Mouse (Mus musculus): ENCODE measurements around the gene Edem3. TPM values are rescaled to one million over a fixed set of nuclear protein-coding genes. Genes with fewer than 3 reads are reported as not detected.
A peak's percentile ranks its signal among the peaks of the same experiment; 100 is the strongest.

Edem3 gene
- 10 to 100 TPM; 19.7 to 22.1 TPM for total RNA-seq (2021)

DNA sequence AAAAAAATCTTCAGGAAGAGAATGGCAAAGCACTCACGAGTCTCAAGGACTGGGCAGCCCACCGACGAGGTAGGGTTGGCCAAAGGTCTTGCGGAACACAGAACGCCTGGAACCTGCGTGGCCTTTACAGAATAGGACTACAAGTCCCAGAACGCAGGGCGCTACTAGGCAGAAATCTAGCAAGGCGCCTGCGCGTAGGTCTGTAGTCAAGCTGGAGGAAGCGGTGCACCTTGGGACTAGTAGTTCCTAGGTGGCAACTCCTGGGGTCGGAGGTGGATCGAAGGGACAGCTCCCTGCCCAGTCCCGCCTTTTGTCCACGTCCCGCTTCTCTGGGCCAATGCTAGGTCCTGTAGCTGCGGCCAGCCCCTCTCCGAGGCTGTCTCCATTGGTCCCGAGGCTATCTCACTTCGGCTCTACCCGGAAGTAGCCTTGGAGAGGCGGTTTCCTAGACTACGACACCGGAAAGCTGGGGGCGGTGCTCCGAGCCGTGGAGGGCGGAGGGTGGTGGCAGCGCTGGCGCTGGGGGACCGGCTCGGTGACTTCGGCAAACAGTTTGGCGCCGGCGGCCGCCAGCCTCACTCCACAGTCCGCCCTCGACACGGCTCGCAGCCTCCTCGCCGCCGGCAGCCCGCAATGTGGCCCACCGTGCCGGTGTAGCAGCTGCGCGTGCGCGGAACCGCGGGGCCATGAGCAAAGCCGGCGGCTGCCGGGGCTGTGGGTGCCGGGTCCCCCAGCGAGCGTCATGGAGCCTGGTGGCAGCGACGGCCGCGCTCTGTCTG, at the start of gene Edem3:
Edem3 (plus strand) TSS at position 491 of the 779 bp plus-strand sequence.
- peak; percentile 99 for DNase-seq (ENCODE audit: low spot score)
- intact Hi-C loops (cut with DNase I): no loop called here

DNA sequence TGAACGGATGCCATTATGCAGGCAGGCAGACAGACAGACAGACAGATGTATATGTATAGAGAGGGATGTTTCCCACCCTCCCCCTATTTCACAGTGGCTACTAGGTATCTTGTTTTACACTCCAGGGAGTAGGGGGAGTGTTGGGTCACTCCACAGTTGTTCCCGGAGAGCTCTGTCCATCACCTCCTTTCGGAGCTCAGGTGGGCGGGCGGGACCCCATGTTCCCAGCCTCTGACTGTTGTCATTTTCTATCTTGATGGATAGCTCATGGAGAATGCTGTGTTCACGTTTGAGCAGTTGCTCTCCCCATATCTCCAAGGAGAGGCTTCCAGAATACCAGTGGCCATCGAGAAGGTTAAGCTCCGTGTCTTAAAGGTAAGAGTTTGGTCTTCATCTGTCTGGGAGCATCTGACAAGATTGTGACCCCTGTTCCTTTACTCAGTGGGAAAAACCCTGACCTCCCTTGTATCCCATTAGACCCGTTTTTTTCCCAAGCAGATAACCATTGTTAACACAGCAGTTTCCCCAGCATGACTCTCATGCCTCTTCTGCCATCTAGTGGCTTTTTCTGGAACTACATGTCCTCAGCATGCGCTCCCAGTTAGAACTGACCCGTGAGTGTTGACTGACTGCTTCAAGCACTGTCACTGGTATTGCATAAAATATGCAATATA, 49.3 kb upstream of the Edem3 start:
- peak; percentile 46 for DNase-seq (ENCODE audit: low spot score)
- intact Hi-C loops (cut with DNase I): loop anchor here (1.0 to 5.0 kb wide), 3 partner anchors 142 to 244 kb away; no protein-coding TSS in a partner anchor

DNA sequence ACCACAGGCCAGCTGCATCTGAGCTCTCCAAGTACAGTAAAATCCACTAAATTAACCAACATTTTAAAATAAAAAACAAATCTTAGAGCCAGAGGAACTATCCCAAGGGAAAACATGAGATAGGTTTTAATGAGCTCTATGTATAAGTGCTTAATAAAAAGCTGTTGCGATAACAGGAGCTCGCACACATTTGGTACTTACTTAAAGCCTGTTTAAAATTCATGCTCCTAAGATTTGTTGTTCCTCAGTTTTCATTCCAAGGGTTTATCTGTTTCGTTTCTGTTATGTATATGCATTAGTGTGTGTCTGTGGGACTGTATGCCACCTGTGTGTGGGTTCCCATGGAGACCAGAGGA, 48.8 kb upstream of the Edem3 start:
- intact Hi-C loops (cut with DNase I): loop anchor here (1.0 to 5.0 kb wide), 3 partner anchors 142 to 244 kb away; no protein-coding TSS in a partner anchor
- no peak for DNase-seq (ENCODE audit: low spot score)

DNA sequence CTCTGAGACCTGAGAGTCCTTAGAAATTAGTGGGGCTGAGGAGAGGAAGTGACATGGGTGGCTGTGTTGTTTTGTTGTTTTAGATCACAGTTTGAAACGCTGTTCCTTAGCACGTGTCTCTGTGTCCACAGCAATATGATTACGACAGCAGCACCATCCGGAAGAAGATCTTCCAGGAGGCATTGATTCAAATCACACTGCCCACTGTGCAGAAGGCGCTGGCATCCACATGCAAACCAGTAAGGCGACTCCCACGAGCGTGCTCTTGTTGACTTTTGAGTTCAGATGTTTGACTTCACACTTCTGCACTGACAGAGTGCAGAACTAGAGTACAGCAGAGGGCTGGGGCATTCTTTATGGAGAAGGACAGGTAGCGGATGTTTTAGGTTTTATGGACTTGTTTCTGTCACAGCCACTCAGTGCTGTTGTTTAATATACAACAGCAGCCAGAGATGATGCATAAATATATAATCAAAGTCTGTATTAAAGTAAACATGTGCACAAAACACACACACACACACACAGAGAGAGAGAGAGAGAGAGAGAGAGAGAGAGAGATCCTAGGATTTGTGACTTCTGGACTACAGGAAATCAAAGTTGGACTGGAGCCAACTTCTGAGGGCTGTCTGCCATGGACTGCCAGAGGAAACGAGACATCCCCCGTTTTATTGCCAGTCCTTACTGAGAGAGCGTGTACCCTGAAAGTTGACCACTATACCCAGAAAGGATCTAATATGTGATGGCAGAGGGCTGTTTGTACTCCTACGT, 46.0 kb upstream of the Edem3 start:
- intact Hi-C loops (cut with DNase I): loop anchor here (5.0 kb wide), 2 partner anchors 217 to 247 kb away; no protein-coding TSS in a partner anchor
- DNase-seq (ENCODE audit: low spot score): no peak

DNA sequence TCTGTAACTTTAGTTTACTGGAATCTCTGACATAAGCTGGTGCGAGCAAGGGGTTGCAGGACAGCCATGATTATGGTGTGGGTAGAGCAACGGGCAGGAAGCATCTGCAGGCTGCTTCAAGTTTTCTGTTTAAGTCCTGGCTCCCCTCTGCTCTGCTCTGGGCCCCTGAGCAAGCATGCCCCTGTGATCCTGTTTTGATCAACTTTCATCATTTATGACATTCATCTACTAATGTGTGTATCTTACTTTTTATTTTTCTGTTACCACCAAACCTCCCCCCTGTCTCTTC, 45.5 kb upstream of the Edem3 start:
- DNase-seq (ENCODE audit: low spot score): no peak
- intact Hi-C loops (cut with DNase I): loop anchor here (5.0 kb wide), 2 partner anchors 217 to 247 kb away; no protein-coding TSS in a partner anchor

DNA sequence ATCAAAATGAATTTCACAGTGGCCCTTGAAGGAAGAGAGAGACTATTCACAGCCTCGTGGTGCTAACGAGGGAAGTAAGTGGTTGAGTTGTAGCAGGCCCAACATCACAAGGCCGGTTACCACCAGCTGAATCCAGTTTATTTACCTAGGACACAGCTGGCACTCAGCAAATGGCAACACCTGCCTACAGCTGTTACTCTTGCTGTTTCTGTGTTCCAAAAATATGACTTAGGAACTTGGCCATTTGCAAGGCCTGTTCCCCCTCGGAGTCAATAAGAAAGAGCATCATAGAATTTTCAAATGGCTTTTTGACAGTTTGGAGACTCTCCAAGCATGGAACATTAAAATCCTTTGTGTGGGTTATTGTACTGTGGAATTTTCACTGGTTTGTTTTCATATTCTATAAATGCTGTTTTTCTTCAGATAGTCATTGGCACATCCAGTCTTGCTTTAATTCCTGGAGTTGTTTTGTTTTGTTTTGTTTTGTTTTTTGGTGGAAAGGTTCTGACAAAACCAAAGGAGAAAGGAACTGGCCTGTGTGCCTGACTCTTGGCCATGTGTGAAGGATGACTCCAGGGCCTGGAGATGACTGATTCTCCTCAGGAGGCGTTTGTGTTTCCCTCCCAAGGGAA, 44.6 kb upstream of the Edem3 start:
- DNase-seq (ENCODE audit: low spot score): no peak
- intact Hi-C loops (cut with DNase I): no loop called here

DNA sequence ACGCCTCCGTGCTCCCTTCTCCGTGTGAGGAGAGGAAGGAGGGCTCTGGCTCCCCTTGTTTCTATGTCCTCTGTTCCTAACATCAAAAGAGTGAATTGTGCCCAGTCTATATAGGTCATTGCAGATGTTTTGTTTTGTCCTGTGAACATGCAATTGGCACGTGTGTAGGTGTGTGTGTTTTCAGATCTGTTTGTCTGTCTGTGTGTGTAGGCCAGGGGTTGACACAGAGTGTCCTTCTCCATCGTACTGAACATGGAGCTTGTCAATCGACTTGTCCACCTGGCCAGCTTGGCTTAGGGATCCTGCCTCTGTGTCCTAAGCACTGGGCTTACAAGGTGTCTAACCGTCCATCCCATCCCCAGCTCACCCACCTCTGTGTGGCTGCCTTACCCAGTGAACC, 44.1 kb upstream of the Edem3 start:
- intact Hi-C loops (cut with DNase I): no loop called here
- DNase-seq (ENCODE audit: low spot score): no peak

DNA sequence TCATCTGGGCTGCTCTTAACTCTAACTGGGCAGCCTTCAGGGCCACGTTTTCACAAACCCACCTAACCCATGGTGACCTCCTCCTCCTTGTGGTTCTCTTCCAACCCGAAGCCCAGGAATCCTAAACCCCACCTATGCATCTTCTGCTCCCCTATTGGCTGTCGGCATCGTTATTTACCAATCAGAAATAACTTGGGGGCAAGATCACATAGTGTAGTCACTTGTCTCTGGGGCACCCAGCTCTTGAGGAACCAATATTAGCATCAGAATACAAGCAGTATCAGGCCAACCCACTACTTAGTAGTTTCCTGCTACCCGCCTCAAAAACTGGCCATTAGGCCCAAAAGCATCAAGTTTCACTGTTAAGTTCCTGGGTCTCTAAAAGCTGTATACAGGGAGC, 42.5 kb upstream of the Edem3 start:
- intact Hi-C loops (cut with DNase I): no loop called here

DNA sequence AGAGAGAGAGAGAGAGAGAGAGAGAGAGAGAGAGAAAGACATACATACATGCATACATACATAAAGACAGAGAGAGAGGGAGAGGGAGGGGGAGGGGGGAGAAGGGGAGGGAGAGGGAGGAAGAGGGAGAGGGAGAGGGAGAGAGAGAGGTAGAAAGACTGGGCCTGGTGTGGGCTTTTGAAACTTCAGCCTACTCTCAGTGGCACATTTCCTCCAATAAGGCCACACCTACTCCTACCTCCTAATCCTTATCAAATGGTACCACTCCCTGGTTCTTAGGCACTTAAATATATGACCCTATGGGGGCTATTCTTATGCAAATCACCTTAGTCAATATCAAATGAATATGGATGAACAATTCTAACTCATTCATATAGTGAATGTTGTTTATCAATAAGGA, 41.5 kb upstream of the Edem3 start:
- intact Hi-C loops (cut with DNase I): no loop called here
- no peak for DNase-seq (ENCODE audit: low spot score)

More for the DNA sequence above, 42.5 kb upstream of the Edem3 start:
- no peak for DNase-seq (ENCODE audit: low spot score)

DNA sequence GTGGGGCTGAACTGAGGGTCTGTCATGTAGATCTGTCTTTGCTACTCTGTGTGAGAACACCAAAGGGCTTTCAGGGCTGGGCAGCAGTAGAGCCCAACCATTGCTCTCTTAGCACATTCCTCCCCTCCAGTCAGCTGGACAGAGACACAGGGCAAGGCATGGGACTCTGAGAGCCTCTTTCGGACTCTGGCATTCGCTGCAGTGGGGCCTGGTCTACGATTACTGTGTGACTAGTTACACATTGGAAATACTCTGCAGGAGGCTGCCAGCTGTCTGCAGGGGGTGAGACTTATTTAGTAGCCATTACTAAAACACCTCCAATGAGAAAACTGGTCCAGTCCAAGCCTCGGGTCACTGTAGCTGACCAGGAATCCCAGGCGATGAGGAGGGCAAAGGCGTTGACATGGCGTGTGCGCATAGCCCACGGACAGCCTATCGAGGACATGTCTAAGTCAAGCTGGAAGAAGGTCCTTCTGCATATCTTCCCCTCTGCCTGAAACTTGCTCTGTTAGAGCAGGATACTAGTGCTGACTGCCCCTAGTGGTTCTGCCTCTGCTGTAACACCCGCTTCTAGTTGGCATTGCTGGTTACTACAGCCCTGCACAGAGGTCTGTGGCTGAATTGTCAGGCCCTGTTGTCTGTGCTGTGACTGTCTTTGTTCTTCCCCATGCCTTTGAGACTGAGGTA, 39.0 kb upstream of the Edem3 start:
- intact Hi-C loops (cut with DNase I): no loop called here
- no peak for DNase-seq (ENCODE audit: low spot score)

DNA sequence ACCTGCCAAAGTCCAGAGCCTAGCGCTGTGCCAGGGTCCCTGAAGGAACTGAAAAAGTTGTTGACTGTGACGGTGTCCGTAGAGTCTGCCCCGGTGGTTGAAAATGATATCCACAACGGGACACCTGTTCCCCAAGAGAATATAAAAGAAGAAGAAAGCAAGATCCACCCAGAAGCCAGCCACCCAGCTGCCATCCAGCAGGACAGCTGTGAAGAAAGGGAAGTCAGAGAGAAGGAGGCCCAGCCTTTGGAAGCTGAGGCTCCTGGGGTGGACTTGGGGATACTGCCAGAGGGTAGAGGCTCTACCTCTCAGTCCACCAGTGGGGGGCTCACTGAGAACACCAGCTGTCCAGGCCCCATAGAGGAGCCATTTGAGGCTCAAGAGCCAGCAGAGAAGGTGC, 37.5 kb upstream of the Edem3 start:
- DNase-seq (ENCODE audit: low spot score): no peak
- intact Hi-C loops (cut with DNase I): no loop called here

DNA sequence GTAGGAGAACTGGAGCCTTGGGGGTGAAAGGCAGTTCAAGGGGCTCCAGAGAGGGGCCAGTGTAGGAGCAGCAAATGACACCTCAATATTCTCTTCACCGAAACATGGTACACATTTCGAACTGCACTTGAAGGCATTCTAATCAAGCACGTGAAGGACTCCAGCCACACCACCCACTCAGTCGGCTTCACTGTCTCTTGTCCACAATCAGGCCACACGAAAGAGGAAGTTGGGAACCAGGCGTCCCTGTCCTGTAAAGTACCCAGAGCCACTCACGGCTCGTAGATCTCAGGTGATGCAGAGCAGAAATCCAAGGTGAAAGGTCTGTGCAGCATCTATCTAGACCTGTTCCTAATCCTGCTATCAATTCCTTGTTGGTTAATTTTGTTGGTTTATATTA, 36.6 kb upstream of the Edem3 start:
- no peak for DNase-seq (ENCODE audit: low spot score)
- intact Hi-C loops (cut with DNase I): no loop called here

DNA sequence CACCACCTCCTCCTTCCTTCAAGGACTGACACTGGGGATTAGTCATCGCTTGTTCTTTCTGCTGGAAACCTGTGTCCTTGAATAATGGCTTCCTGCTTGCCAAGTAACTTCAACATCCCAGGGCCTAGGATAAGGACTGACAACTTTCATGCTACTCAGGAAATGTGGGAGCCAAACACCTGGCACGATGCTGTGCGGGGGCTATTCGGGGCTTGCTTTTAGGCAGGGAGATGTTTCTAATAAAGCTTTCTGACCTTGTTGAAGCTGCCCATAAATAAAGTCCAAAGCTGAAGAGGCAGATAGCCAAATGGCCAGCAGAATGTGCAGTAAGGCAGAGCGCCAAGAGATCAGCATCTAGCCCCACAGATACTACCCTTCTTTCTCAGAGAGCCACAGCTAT, 35.3 kb upstream of the Edem3 start:
- DNase-seq (ENCODE audit: low spot score): no peak
- intact Hi-C loops (cut with DNase I): no loop called here

DNA sequence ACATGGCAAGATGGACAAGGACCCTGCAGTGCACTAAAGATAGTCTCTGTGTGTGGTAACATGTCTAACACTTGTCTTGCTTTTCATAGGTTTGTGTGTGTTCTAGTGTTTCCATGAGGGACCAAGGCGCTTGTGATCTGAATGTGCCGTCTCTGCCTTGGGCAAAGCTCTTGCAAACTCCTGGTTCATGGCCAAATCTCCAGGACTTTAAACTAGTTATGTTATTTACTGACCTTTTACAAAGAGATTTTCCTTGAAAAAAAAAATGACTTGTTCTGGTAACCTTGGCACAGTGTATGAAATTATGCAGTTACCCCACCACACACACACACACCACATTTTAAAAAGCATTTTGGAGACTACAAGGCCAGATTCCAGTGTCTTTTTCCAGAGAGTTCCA, 34.6 kb upstream of the Edem3 start:
- intact Hi-C loops (cut with DNase I): no loop called here
- no peak for DNase-seq (ENCODE audit: low spot score)

DNA sequence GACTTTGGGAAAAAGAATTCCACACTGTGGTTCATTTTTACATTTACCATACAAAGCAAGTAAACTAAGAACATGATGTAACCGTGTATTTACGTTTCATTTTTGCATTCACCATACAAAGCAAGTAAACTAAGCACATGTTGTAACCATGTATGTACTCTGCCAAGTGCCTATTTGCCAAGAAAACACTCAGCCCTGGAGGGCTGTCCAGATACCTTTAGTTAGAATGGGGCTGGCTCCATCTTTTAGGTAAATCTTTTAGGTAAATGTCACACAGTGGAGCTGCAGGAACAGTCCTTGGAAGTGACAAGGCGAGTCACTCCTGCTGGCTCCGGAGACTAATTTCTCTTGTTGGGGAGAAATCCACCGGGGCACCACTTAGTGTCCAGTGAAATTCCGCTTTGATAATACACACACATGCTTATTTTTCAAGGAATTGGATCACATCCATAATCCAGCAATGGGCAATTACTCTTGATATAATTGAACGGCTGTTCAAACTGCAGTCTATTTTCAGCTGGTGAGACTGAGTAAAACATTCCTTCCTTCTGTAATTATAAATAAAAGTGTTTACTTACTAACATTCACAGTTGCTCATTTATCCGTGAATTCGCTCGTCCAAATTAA, 33.7 kb upstream of the Edem3 start:
- intact Hi-C loops (cut with DNase I): no loop called here
- DNase-seq (ENCODE audit: low spot score): no peak

DNA sequence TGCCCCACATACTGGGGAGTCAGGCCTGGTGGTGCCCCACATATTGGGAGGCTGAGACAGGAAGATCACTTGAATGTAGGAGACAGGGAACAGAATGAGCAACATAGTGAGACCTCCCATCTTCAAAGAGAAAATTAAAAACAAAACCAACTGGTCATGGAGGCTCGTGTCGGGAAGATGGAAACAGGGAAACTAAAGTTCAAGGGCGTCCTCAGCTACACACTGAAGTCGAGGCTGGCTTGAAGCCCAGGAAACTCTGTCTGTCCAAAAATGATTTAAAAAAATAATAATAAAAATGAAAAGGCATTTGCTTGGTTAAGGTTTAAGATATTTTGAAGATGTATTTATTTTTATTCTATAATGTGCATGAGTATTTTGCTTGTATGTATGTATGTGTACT, 31.4 kb upstream of the Edem3 start:
- no peak for DNase-seq (ENCODE audit: low spot score)
- intact Hi-C loops (cut with DNase I): no loop called here

DNA sequence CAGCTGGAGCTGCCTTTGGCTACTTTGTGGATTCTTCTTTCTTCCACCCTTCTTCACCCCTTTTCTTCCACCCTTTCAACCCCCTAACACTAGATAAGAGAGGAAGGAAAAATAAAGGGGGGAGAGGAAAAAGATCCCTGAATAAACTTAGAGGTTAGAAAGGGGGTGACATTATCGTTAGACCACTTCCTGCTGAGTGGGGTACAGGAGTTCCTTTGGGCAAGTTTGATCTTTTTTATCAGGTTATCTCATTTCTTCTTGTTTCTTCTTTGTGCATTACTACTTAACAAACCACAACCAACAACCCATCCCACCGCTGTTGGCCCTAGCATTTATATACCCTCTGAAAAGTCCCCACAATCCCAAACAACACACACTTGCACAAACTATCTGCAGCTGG, 29.6 kb upstream of the Edem3 start:
- intact Hi-C loops (cut with DNase I): no loop called here
- no peak for DNase-seq (ENCODE audit: low spot score)

DNA sequence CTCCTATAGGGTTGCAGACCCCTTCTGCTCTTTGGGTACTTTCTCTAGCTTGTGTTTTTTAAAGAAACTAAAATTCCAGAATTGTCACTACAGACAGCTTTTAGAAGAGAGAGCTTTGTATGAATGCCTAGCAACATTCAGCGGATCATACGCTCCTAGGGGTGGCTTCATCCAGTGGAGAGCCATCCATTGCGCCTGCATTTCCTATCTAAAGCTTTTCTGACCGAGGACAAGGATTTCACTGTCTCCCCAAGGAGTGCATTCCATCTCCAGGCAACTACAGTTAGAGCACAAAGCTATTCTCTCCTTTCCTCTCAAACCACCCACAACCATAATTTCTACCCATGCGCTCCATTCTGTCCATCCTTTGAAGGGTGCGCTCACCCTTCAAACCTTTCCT, 28.8 kb upstream of the Edem3 start:
- intact Hi-C loops (cut with DNase I): no loop called here
- DNase-seq (ENCODE audit: low spot score): no peak

DNA sequence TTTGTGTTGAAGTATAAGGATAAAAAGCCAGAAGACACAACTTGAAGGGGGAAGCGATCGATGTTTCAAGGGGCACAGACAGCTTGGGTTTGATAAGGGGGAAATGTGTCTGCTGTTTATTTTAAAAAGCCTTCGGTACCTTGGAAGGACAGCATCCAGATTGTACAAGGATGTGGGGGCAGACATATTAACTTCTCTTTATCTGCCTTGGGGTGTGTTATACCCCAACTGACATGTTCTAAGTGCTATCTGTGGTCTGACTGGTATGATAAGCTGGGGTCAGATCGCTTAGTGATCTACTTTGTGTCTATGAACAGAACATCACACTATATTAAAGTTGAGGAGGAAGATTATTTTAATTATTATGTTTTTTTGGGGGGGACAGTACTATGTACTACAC, 27.0 kb upstream of the Edem3 start:
- DNase-seq (ENCODE audit: low spot score): no peak
- intact Hi-C loops (cut with DNase I): no loop called here

DNA sequence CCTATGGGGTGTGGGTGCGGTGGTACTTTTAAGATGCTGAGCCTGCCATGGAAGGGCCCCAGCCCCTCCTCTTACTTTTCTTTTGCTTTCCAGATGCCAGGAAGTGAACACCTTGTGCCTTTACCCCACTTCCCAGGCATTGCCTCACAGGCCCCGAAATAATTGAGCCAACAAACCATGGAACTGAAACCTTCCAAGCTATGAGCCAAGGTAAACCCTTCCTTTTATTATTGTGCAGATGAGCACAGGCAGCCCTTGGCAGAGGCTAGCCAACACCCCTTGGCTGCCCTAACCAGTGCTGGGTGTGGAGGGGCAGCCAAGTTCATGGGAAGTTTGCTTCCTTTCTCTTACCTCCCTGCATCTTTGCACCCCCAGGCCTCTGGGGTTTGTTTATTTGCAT, 18.0 kb upstream of the Edem3 start:
- intact Hi-C loops (cut with DNase I): no loop called here
- no peak for DNase-seq (ENCODE audit: low spot score)
